Mouse (Mus musculus): ENCODE measurements at regions not wholly inside any gene's neighbourhood (a gene's known extent, or its start where the extent isn't known, plus 50 kb on each side); places are given as distances from the start of the nearest gene placed in this dataset.

- ATAC-seq (replicated peaks; ENCODE audit: low FRiP score, low TSS enrichment, poor library complexity, severe bottlenecking) = no peak
Measured at GRCm38 (mm10) chr11:24652852-24653251, 575.0 kb downstream of the Bcl11a start.

GRCm38 (mm10) chr11:24664082-24664481 is 586.2 kb downstream of the Bcl11a start:
- no peak for ATAC-seq (replicated peaks; ENCODE audit: low FRiP score, low TSS enrichment, poor library complexity, severe bottlenecking)

GRCm38 (mm10) chr11:24665310-24665709 is 587.5 kb downstream of the Bcl11a start:
- no peak for ATAC-seq (replicated peaks; ENCODE audit: low FRiP score, low TSS enrichment, poor library complexity, severe bottlenecking)

GRCm38 (mm10) chr11:24671662-24672061 is 593.8 kb downstream of the Bcl11a start:
- no peak for ATAC-seq (replicated peaks; ENCODE audit: low FRiP score, low TSS enrichment, poor library complexity, severe bottlenecking)

- no peak for ATAC-seq (replicated peaks; ENCODE audit: low FRiP score, low TSS enrichment, poor library complexity, severe bottlenecking)
Measured at GRCm38 (mm10) chr11:24673248-24674207, 595.7 kb downstream of the Bcl11a start.

GRCm38 (mm10) chr11:24674208-24674571 is 596.3 kb downstream of the Bcl11a start:
- no peak for ATAC-seq (replicated peaks; ENCODE audit: low FRiP score, low TSS enrichment, poor library complexity, severe bottlenecking)

- no peak for ATAC-seq (replicated peaks; ENCODE audit: low FRiP score, low TSS enrichment, poor library complexity, severe bottlenecking)
Measured at GRCm38 (mm10) chr11:24677016-24677415, 599.2 kb downstream of the Bcl11a start.

GRCm38 (mm10) chr11:24679581-24679980 is 601.7 kb downstream of the Bcl11a start:
- ATAC-seq (replicated peaks; ENCODE audit: low FRiP score, low TSS enrichment, poor library complexity, severe bottlenecking) = no peak

GRCm38 (mm10) chr11:24682423-24682822 is 604.6 kb downstream of the Bcl11a start:
- ATAC-seq (replicated peaks; ENCODE audit: low FRiP score, low TSS enrichment, poor library complexity, severe bottlenecking) = no peak

GRCm38 (mm10) chr11:24685545-24686467 is 608.0 kb downstream of the Bcl11a start:
- ATAC-seq (replicated peaks; ENCODE audit: low FRiP score, low TSS enrichment, poor library complexity, severe bottlenecking) = no peak

- no peak for ATAC-seq (replicated peaks; ENCODE audit: low FRiP score, low TSS enrichment, poor library complexity, severe bottlenecking)
Measured at GRCm38 (mm10) chr11:24688160-24688782, 610.4 kb downstream of the Bcl11a start.

- 0 out of 2 replicates have a peak, but pooled peaks have one; percentile 47 for ATAC-seq (replicated peaks; ENCODE audit: low FRiP score, low TSS enrichment, poor library complexity, severe bottlenecking)
Measured at GRCm38 (mm10) chr11:24689807-24690333, 612.0 kb downstream of the Bcl11a start.

GRCm38 (mm10) chr11:24693926-24694325 is 616.1 kb downstream of the Bcl11a start:
- no peak for ATAC-seq (replicated peaks; ENCODE audit: low FRiP score, low TSS enrichment, poor library complexity, severe bottlenecking)

GRCm38 (mm10) chr11:24695010-24695720 is 617.3 kb downstream of the Bcl11a start:
- no peak for ATAC-seq (replicated peaks; ENCODE audit: low FRiP score, low TSS enrichment, poor library complexity, severe bottlenecking)

- ATAC-seq (replicated peaks; ENCODE audit: low FRiP score, low TSS enrichment, poor library complexity, severe bottlenecking) = no peak
Measured at GRCm38 (mm10) chr11:24696561-24696960, 618.7 kb downstream of the Bcl11a start.

GRCm38 (mm10) chr11:24708790-24709189 is 630.9 kb downstream of the Bcl11a start:
- no peak for ATAC-seq (replicated peaks; ENCODE audit: low FRiP score, low TSS enrichment, poor library complexity, severe bottlenecking)

GRCm38 (mm10) chr11:24716539-24717287 is 638.9 kb downstream of the Bcl11a start:
- no peak for ATAC-seq (replicated peaks; ENCODE audit: low FRiP score, low TSS enrichment, poor library complexity, severe bottlenecking)

GRCm38 (mm10) chr11:24724259-24724937 is 646.5 kb downstream of the Bcl11a start:
- no peak for ATAC-seq (replicated peaks; ENCODE audit: low FRiP score, low TSS enrichment, poor library complexity, severe bottlenecking)
